Mouse (Mus musculus) bone marrow, adult 2 months (tissue): Measurements from ENCODE around the gene Plin3. TPM values are rescaled to one million over a fixed set of nuclear protein-coding genes. Genes with fewer than 3 reads are reported as not detected.

Source experiments
- H3K27ac ChIP-seq: fragments of 200-500 bp; 2 replicates; pipeline ENCODE4 v1.5.1; 2012; ENCODE audit warnings: low read depth, mild to moderate bottlenecking, control low read depth, inconsistent platforms, low read length; ENCODE audit not compliant: control insufficient read depth, poor library complexity, insufficient read depth
- H3K4me1 ChIP-seq: fragments of 200-500 bp; 2 replicates; pipeline ENCODE4 v1.6.1; 2011; ENCODE audit warnings: low read length; ENCODE audit not compliant: control insufficient read depth, insufficient read depth
- H3K4me3 ChIP-seq: fragments of 200-500 bp; replicated peaks from 2 replicates; pipeline ENCODE3; 2011; ENCODE audit warnings: mild to moderate bottlenecking, low read depth, low read length, control low read depth; ENCODE audit not compliant: control insufficient read depth
- CTCF ChIP-seq: fragments of 200-500 bp; IDR thresholded peaks from 2 replicates; pipeline ENCODE4 v1.5.1; 2011; ENCODE audit warnings: low read length, control low read depth; ENCODE audit not compliant: control insufficient read depth, insufficient read depth
- POLR2A ChIP-seq: fragments of 200-500 bp; IDR thresholded peaks from 2 replicates; pipeline ENCODE4 v1.6.1; 2011; ENCODE audit warnings: low read depth, mild to moderate bottlenecking, control low read depth, low read length, borderline replicate concordance; ENCODE audit not compliant: control insufficient read depth
- WGBS: fragments of 180-500 bp; shearing (Covaris S2); methylation state at CpG from one replicate; pipeline ENCODE4 v1.1.7; 2018; 5-methylcytosine and 5-hydroxymethylcytosine counted together
- polyA plus RNA-seq: library from polyadenylated mRNA; stranded (reverse); fragments of >200 nt; gene quantifications from 2 replicates; pipeline ENCODE4 v1.2.4, GENCODE M21; 2011; ENCODE audit warnings: low replicate concordance; ENCODE audit not compliant: missing spikeins, insufficient read depth, insufficient read length

The Plin3 gene
- polyA plus RNA-seq, 1 experiment = 29.6 TPM

DNA sequence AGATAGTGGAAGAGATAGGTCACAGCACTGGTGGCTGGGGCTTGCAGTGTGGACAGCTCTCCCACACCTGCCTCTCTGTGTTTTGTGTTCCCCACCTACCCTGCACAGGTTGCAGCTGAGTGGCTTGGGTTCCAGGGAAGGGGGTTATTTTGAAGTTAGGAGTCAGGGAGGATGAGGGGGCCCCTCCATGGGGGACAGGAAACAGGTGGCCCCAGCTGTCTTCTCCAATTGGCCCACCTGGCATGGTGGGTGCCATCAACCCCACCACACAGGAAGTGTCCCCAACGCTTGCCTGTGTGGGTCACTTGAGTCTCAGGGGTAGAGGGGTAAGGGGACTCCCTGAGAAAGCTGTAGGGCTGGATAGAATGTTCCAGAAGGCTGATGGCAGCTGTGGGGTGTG is 618 bp upstream of the Plin3 start:
- WGBS = 18% methylated on average over 1 of the region's 1 CpGs
- H3K27ac ChIP-seq = no peak overlapping the region; the same call in 1 of the 2 replicates
- TF ChIP-seq POLR2A = no peak
- peaks cover 8% of the 10 kb centered on the region for H3K4me1 ChIP-seq
- H3K4me3 ChIP-seq = no peak overlapping the region

DNA sequence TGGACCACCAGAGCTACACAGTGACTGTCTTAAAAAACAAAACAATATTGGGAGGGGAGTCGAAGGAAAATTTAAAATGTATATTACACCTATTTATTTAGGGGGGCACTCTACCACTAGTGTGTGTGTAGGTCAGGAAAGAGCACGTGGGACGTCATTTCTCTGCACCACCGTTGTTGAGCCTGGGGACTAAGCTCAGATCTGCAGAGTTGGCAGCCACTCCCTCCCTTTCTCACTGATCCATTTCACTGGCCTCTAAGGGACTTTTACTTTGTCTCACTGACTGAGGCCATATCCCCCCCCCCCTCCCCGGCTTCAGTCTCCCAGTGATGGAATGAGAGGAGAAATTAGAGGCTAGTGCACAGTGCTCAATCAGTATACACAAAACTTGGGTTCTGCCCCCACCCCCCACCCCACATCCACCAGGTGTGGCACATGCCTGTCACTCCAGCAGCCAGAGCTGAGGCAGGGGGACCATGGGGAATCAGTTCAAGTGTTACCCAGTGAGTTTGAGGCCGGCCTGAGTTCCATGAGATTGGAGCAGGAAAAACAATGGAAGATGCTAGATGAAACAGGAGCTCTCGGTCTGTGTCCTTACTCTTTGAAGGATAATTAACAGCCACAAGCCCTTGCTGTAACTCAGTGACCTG is 722 bp downstream of the Plin3 start:
- TF ChIP-seq POLR2A (no peak), CTCF (no peak)
- Histone ChIP-seq H3K4me3 (no peak overlapping the region), H3K27ac (peak overlapping the region; percentile 45; the same call in 1 of the 2 replicates), H3K4me1 (peaks cover 9% of the 10 kb centered on the region)
- 78% methylated on average over 7 of the region's 7 CpGs for WGBS

DNA sequence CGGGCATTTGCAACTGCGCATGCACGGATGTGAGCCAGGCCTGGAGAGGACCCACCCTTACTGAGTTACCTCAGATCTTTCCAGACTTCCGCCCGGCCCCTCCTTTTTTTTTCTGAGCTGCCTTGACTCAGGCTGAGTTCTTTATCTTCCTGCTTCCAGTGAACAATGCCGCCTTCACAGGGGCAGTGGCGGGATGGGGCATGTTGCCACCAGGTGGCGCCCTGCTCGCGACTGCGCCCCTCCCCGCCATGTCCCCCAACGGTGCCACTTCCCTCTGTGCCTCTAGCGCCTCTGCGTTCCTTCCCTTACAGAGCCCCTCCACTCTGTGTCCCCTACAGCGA is 1.5 kb downstream of the Plin3 start:
- WGBS = 2% methylated on average over 16 of the region's 16 CpGs
- H3K4me1 ChIP-seq = peaks cover 9% of the 10 kb centered on the region
- H3K4me3 ChIP-seq = peak overlapping the region; percentile 73
- TF ChIP-seq CTCF = peak; percentile 91
- peak; percentile 52; the same call in 1 of the 2 replicates for TF ChIP-seq POLR2A
- peak overlapping the region; percentile 88 for H3K27ac ChIP-seq

DNA sequence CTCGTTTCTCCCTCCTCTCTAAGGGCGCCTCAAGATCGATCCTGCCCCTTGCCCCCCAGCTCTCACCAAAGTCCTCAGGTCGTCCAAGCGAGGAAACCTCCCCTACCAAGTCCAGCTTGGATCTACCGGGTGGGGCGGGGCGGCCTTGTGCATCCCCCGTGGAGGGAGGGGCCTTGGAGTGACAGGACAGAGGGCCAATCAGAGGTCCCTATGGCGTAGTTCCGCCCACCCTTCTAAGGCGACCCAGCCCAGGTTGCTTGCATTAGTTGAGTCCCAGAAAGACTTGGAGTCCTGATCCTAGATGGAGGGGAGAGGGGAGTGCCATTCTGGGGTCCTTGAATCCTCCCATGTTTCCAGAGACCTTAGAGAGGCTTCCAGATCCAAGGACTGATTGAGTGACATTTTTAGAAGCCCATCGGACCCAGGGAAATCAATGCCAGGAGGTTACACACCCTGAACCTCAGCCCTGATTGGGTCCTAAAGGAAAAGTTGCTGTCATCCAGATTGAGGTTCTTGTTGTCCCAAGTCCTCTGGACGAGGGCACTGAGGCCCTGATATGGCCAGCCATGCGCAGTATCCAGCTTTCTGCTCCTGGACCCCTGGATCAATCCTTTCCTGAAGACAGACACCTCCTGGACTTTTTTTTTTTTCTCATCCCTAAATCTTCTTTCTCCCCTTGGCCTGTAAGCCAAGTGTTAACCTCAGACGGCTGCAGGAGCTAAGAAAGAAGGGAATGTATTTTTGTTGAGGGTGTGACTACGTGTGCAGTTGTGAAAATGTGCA is 2.1 kb downstream of the Plin3 start:
- peak overlapping the region; percentile 88 for H3K27ac ChIP-seq
- peaks cover 9% of the 10 kb centered on the region for H3K4me1 ChIP-seq
- TF ChIP-seq CTCF (no peak), POLR2A (peak; percentile 44; the same call in 1 of the 2 replicates)
- peak overlapping the region; percentile 73 for H3K4me3 ChIP-seq
- WGBS = 5% methylated on average over 17 of the region's 17 CpGs

DNA sequence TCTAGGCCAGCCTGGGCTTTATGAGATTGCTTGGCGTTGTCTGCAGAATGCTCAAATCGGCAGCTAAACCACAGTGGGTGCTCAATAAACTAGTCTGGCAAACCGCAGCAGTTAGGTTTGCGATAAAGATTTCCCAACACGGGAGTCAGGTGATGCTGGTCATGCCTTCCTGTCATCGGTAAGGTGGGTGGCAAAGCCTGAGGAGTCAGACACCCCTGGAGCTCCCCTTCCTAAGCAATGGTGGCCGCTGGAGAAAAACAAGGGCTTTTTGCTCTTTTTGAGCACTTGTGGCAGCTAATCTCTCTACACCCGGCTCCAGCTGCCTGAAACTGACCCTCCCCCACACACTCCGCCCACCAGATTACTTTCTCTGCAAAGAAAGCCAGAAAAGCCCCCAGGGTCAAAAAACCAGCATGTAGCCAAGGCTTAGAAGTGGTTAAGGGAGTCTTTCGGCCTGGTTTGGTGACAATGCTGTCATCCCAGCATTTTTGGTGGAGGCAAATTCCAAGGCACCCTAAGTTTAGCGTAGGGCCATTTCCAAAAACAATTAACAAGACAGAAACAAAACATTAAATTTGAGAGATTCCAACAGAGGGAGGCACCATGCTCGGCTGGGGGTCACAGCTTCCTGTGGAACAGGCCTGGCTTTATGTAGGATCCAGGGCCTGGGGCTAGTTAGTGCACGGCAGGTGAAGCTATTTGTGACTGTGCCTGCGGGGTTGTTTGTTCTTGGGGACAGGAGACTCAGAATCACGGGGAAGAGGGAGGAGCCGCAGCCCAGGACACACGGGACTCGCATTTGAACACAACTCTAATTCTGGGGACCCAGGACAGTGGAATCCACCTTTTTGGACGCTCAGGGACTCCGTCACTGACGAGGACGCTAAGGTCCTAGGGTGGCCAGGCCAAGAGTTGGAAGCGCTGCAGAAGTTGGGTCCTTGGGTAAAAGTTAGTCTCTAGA is 3.0 kb downstream of the Plin3 start:
- H3K4me3 ChIP-seq = peak overlapping the region; percentile 73
- H3K27ac ChIP-seq = peak overlapping the region; percentile 88
- no peak for TF ChIP-seq POLR2A
- TF ChIP-seq CTCF = no peak
- H3K4me1 ChIP-seq = peaks cover 9% of the 10 kb centered on the region
- WGBS = 10% methylated on average over 23 of the region's 23 CpGs

DNA sequence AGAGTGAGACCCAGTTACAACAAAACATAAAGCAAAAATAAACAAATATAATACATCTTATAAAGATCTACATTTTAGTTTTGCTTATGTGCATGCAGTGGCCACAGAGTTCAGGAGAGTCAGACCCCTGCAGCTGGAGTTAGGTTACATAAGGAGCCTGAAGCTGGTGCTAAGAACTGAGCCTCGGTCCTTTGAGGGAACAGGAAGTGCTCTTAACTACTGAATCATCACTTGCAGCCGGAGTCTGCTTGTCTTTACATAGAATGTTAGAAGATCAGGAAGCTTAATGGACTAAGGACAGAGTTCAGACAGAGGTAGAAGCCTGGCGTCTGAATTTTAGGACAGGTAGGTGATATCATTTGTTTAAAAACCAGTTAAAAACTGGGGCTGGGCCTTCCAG is 3.8 kb downstream of the Plin3 start:
- peak overlapping the region; percentile 88; the same call in 1 of the 2 replicates for H3K27ac ChIP-seq
- peaks cover 9% of the 10 kb centered on the region for H3K4me1 ChIP-seq
- H3K4me3 ChIP-seq = peak overlapping the region; percentile 21
- TF ChIP-seq POLR2A (no peak), CTCF (no peak)
- 29% methylated on average over 3 of the region's 3 CpGs for WGBS

DNA sequence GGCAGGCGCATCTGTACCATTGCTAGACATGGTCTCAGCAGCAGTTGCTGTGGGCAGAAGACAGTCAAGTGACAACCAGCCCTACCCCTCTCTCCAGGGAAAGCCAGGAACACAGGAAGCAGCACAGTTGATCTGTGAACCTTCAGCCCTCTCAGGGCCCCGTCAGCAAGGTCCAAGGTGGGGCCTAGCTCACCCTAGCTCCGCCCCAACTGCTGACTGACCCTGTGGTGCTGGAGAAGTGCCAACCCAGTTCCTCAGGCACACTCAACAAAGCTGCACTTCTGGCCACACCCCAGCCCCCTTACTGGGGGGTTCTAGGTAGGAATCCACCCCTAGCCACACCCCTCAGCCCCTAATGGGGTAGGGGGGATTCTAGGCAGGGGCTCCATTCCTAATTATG is 4.8 kb downstream of the Plin3 start:
- no peak for TF ChIP-seq CTCF
- no peak for TF ChIP-seq POLR2A
- H3K4me1 ChIP-seq = peaks cover 7% of the 10 kb centered on the region
- H3K4me3 ChIP-seq = no peak overlapping the region
- 46% methylated on average over 3 of the region's 3 CpGs for WGBS
- 0 out of 2 replicates have a peak overlapping the region, but pooled peaks have one; percentile 36 for H3K27ac ChIP-seq

DNA sequence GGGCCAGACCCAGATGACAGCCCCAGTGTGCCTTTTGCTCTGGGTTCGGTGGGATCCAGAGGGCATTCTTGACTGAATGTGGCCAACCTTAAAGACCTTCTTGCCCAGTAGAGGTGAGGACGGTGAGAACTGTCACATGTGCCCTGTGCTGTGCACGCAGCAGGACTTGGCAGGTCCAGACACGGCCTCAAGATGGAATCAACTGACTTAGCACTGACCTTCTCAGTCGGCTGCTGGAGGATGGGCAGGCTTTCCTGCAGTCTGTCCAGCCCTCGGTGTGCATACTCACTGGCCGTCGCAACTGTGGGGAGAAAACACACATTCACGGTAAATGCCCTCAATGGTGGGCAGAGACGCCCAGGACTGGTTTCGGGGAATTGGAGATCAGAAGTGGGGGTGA is 6.7 kb downstream of the Plin3 start:
- no peak overlapping the region for H3K4me3 ChIP-seq
- TF ChIP-seq POLR2A = no peak
- no peak for TF ChIP-seq CTCF
- H3K4me1 ChIP-seq = peaks cover 3% of the 10 kb centered on the region
- no peak overlapping the region for H3K27ac ChIP-seq
- WGBS = 87% methylated on average over 11 of the region's 11 CpGs
